Mouse (Mus musculus) small intestine, adult 2 months (tissue): Measurements from ENCODE around the gene Canx. TPM values are rescaled to one million over a fixed set of nuclear protein-coding genes. Genes with fewer than 3 reads are reported as not detected.

Experiments
- H3K27ac ChIP-seq: fragments of 200-500 bp; 2 replicates; pipeline ENCODE4 v1.5.1; 2012; ENCODE audit warnings: low read depth, low read length, control low read depth, inconsistent platforms; ENCODE audit not compliant: insufficient read depth
- H3K27me3 ChIP-seq: fragments of 200-500 bp; 2 replicates; pipeline ENCODE4 v1.6.1; 2012; ENCODE audit warnings: mild to moderate bottlenecking, moderate library complexity, low read length, inconsistent platforms; ENCODE audit not compliant: control insufficient read depth, insufficient read depth
- H3K36me3 ChIP-seq: fragments of 200-500 bp; 2 replicates; pipeline ENCODE4 v1.6.1; 2012; ENCODE audit warnings: mild to moderate bottlenecking, low read length, control low read depth, inconsistent platforms; ENCODE audit not compliant: control insufficient read depth, insufficient read depth
- H3K4me1 ChIP-seq: fragments of 200-500 bp; 2 replicates; pipeline ENCODE4 v1.6.1; 2012; ENCODE audit warnings: low read length, inconsistent platforms, mixed read lengths; ENCODE audit not compliant: control insufficient read depth, insufficient read depth, insufficient read length
- H3K4me3 ChIP-seq: fragments of 200-500 bp; 2 replicates; pipeline ENCODE4 v1.5.1; 2012; ENCODE audit warnings: low read depth, mild to moderate bottlenecking, control low read depth, inconsistent platforms, low read length, moderate library complexity
- CTCF ChIP-seq: fragments of 200-500 bp; IDR thresholded peaks from 2 replicates; pipeline ENCODE4 v1.5.1; 2012; ENCODE audit warnings: low read depth, mild to moderate bottlenecking, control low read depth, inconsistent platforms, low read length, moderate library complexity, mixed read lengths; ENCODE audit not compliant: insufficient replicate concordance, insufficient read length; ENCODE audit errors: extremely low read depth
- POLR2A ChIP-seq: fragments of 200-500 bp; IDR thresholded peaks from 2 replicates; pipeline ENCODE4 v1.6.1; 2012; ENCODE audit warnings: low read depth, mild to moderate bottlenecking, control low read depth, inconsistent platforms, low read length, moderate library complexity
- WGBS: fragments of 180-500 bp; shearing (Covaris S2); methylation state at CpG from one replicate; pipeline ENCODE4 v1.1.7; 2018; 5-methylcytosine and 5-hydroxymethylcytosine counted together
- polyA plus RNA-seq: library from polyadenylated mRNA; depleted of rRNA; stranded (reverse); fragments of >200 nt; gene quantifications from 2 replicates; pipeline ENCODE4 v1.2.3, GENCODE M21; 2012; rRNA removed

Canx gene
- 12.0 and 31.9 TPM in 2 replicates for polyA plus RNA-seq

- Histone ChIP-seq H3K4me3 (peak within 1 kb of the TSS; percentile 90), H3K27ac (peak within 1 kb of the TSS; percentile 82), H3K4me1 (peaks cover 7% of the 10 kb centered on the region; the same call in 1 of the 2 replicates), H3K27me3 (no peaks in the 10 kb centered on the region), H3K36me3 (no peaks in the 10 kb centered on the region)
- TF ChIP-seq CTCF (no peak), POLR2A (peak; percentile 79)
- WGBS, result under 1% methylated on average over 64 of the region's 64 CpGs
Observed at GRCm38 (mm10) chr11:50325496-50326301, at the start of gene Canx. Canx (minus strand) TSS chr11:50325673.

- Histone ChIP-seq H3K27ac (no peak overlapping the region), H3K36me3 (peaks cover 2% of the 10 kb centered on the region; the same call in 1 of the 2 replicates), H3K4me1 (peaks cover 5% of the 10 kb centered on the region; the same call in 1 of the 2 replicates), H3K4me3 (no peak overlapping the region), H3K27me3 (no peaks in the 10 kb centered on the region)
- WGBS, result 95% methylated on average over 13 of the region's 13 CpGs
- TF ChIP-seq CTCF, result no peak
- no peak for TF ChIP-seq POLR2A
Observed at GRCm38 (mm10) chr11:50374286-50375015, 49.0 kb upstream of the Canx start.

DNA sequence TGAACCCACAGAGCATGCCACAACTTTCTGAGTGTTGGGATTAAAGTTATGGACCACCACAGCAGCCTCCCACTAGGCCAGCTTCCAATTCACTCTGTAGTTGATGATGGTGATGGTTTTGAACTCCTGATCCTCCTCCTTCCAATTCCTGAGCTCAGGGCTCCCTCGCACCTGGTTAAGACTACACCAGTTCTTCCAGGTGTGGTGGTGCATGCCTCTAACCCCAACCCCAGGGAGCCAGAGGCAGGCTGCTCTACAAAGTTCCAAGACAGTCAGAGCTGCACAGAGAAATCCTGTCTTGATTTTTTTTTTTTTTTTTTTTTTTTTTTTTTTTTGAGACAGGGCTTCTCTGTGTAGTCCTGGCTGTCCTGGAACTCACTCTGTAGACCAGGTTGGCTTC, 48.1 kb upstream of the Canx start:
- no peak overlapping the region for H3K4me3 ChIP-seq
- H3K27ac ChIP-seq, result no peak overlapping the region
- no peaks in the 10 kb centered on the region for H3K36me3 ChIP-seq
- WGBS, result 95% methylated on average over 1 of the region's 1 CpGs
- no peaks in the 10 kb centered on the region for H3K27me3 ChIP-seq
- 0 out of 2 replicates have a peak, but pooled peaks cover 2% of the 10 kb centered on the region for H3K4me1 ChIP-seq
- no peak for TF ChIP-seq POLR2A

DNA sequence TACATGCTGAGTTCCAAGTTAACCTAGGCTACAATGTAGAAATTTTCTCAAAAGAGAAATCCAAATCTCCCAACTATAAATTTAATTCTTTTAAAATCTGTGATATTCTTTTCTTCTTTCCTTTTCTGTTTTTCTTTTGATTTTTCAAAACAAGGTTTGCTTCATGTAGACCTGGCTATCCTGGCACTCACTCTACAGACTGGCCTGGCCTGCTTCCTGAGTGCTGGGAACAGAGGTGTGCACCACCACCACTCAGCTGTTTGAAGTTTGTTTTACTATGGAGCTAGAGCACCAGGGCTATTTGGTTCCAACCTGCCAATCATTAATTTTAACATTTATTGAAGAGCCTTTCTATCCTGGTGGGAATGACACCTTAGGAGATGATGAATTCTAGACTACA, 47.6 kb upstream of the Canx start:
- Histone ChIP-seq H3K27me3 (no peaks in the 10 kb centered on the region), H3K36me3 (no peaks in the 10 kb centered on the region), H3K27ac (no peak overlapping the region), H3K4me1 (0 out of 2 replicates have a peak, but pooled peaks cover 2% of the 10 kb centered on the region), H3K4me3 (no peak overlapping the region)
- no peak for TF ChIP-seq CTCF

DNA sequence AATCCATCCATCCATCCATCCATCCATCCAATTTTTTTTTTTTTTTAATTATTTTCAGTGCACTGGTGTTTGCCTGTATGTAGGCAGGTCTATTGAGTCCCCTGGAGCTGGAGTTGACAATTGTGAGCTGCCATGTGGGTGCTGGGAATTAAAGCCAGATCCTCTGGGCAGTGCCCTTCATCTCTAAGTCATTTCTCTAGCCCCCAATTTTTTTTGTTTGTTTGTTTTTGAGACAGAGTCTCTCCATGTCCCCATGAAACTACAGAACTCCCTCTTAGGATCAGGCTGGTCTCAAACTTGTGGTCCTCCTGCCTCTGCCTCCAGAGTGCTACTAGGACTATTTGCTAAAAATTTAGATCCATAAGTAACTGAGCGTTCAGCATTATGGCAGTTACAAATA, 46.4 kb upstream of the Canx start:
- Histone ChIP-seq H3K4me1 (0 out of 2 replicates have a peak, but pooled peaks cover 2% of the 10 kb centered on the region), H3K36me3 (no peaks in the 10 kb centered on the region), H3K27me3 (no peaks in the 10 kb centered on the region), H3K4me3 (no peak overlapping the region), H3K27ac (no peak overlapping the region)
- WGBS, result 98% methylated on average over 1 of the region's 1 CpGs
- TF ChIP-seq POLR2A (no peak), CTCF (no peak)

- H3K27ac ChIP-seq, result no peak overlapping the region
- TF ChIP-seq POLR2A, result no peak
- peak; percentile 69; the same call in 1 of the 2 replicates for TF ChIP-seq CTCF
- no peaks in the 10 kb centered on the region for H3K36me3 ChIP-seq
- H3K4me3 ChIP-seq, result peak overlapping the region; percentile 58
- H3K4me1 ChIP-seq, result 0 out of 2 replicates have a peak, but pooled peaks cover 2% of the 10 kb centered on the region
- no peaks in the 10 kb centered on the region for H3K27me3 ChIP-seq
- 5% methylated on average over 18 of the region's 18 CpGs for WGBS
Observed at GRCm38 (mm10) chr11:50371399-50371841, 45.9 kb upstream of the Canx start.

DNA sequence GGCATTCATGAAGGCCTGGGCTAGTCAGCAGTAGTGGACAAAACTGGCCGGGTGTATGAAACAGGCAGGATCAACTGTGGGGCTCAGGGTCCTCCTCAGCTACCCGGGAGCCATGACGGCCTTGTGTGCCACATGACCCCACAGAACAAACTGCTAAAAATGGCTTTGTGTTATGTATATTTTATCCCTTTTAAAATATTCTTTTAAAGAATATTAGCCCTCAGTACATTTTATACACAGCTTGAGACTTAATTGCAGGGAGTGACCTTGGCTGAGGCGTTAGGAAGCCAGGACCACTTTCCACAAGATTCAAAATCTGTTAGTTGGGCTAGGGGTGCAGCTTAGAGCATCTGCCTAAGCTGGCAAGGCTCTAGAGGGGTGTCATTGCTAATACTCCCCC, 45.5 kb upstream of the Canx start:
- TF ChIP-seq CTCF (no peak), POLR2A (no peak)

More for the DNA sequence above, 45.5 kb upstream of the Canx start:
- WGBS, result 55% methylated on average over 4 of the region's 4 CpGs
- Histone ChIP-seq H3K27me3 (no peaks in the 10 kb centered on the region), H3K27ac (no peak overlapping the region), H3K36me3 (no peaks in the 10 kb centered on the region), H3K4me3 (no peak overlapping the region), H3K4me1 (0 out of 2 replicates have a peak, but pooled peaks cover 2% of the 10 kb centered on the region)
